Mouse (Mus musculus): ENCODE measurements around the gene Fgf6.

DNA sequence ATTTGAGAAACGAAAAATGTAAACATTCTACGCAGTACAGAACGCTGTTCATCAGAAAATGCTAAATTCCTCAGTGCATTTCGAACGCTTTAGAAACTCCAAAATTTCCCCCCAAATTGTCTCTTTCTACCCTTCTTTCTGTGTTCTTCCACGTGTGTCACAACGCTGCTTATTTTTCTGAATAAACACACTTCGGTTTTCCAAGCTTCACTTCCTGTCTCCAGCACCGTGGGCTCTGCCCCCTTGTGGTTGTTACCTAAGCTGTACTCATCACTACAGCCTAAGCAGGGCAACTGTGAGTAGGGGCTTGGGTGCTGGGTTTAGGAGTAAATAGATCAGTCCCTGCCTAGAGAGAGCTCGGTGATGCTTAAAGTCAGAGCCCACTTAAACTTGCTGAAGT, 19.4 kb downstream of the Fgf6 start:
- peak; percentile 72; the same call in 1 of the 2 replicates for TF ChIP-seq CTCF (IDR thresholded peaks at IDR 0.05; ENCODE audit: borderline replicate concordance, extremely low read depth, insufficient read depth, insufficient read length)
- no peak for TF ChIP-seq POLR2A (IDR thresholded peaks at IDR 0.05; ENCODE audit: borderline replicate concordance, extremely low read depth, insufficient read depth, insufficient read length, poor library complexity, severe bottlenecking)
